Mouse (Mus musculus) liver, adult 2 months (tissue): ENCODE results near the gene Iqgap3. TPM values are rescaled to one million over a fixed set of nuclear protein-coding genes. Genes with fewer than 3 reads are reported as not detected.

ENCODE experiments used
- DNase-seq: peaks from one replicate; pipeline ENCODE4 v3.0.0-alpha.2; 2011; ENCODE audit warnings: low read depth, low spot score; ENCODE audit errors: extremely low read depth
- H3K27ac ChIP-seq: fragments of 200-500 bp; replicated peaks from 2 replicates; pipeline ENCODE4 v1.5.1; 2012; ENCODE audit warnings: low read depth, mild to moderate bottlenecking, control low read depth, inconsistent platforms, low read length; ENCODE audit not compliant: insufficient read depth
- H3K27me3 ChIP-seq: fragments of 200-500 bp; 2 replicates; pipeline ENCODE4 v1.6.1; 2012; ENCODE audit warnings: mild to moderate bottlenecking, moderate library complexity, low read length, inconsistent platforms; ENCODE audit not compliant: control insufficient read depth, insufficient read depth
- H3K36me3 ChIP-seq: fragments of 200-500 bp; 2 replicates; pipeline ENCODE4 v1.6.1; 2012; ENCODE audit warnings: low read length, inconsistent platforms; ENCODE audit not compliant: control insufficient read depth, insufficient read depth
- H3K4me1 ChIP-seq: fragments of 200-500 bp; 2 replicates; pipeline ENCODE4 v1.6.1; 2011; ENCODE audit warnings: low read length; ENCODE audit not compliant: control insufficient read depth, insufficient read depth
- H3K4me3 ChIP-seq: fragments of 200-500 bp; 2 replicates; pipeline ENCODE4 v1.5.1; 2011; ENCODE audit warnings: low read depth, mild to moderate bottlenecking, control low read depth, low read length, moderate library complexity; ENCODE audit not compliant: insufficient read depth
- H3K79me2 ChIP-seq: fragments of 200-500 bp; 2 replicates; pipeline ENCODE4 v1.6.1; 2012; ENCODE audit warnings: inconsistent platforms, mild to moderate bottlenecking, low read length, moderate library complexity; ENCODE audit not compliant: control insufficient read depth, insufficient read depth
- H3K9ac ChIP-seq: fragments of 200-500 bp; 2 replicates; pipeline ENCODE4 v1.6.1; 2012; ENCODE audit warnings: low read depth, mild to moderate bottlenecking, control low read depth, inconsistent platforms, low read length
- CTCF ChIP-seq: fragments of 200-500 bp; IDR thresholded peaks from 2 replicates; pipeline ENCODE4 v1.5.1; 2011; ENCODE audit warnings: low read depth, low read length, control low read depth
- POLR2A ChIP-seq: fragments of 200-500 bp; IDR thresholded peaks from 2 replicates; pipeline ENCODE4 v1.6.1; 2011; ENCODE audit warnings: low read length, control low read depth; ENCODE audit not compliant: insufficient read depth; ENCODE audit errors: extremely low read depth
- WGBS: fragments of 180-500 bp; shearing (Covaris S2); methylation state at CpG from one replicate; pipeline ENCODE4 v1.1.7; 2018; 5-methylcytosine and 5-hydroxymethylcytosine counted together
- polyA plus RNA-seq: library from polyadenylated mRNA; depleted of rRNA; stranded (reverse); fragments of >200 nt; gene quantifications from 2 replicates; pipeline ENCODE4 v1.2.3, GENCODE M21; 2012; rRNA removed
- total RNA-seq: library from RNA; depleted of rRNA; stranded (reverse); fragments of >200 nt; gene quantifications from 2 replicates; pipeline ENCODE4 v1.2.3, GENCODE M21; 2014; rRNA removed

Gene Iqgap3
- total and polyA plus RNA-seq, 2 experiments = 0.16 to 0.18 TPM

DNA sequence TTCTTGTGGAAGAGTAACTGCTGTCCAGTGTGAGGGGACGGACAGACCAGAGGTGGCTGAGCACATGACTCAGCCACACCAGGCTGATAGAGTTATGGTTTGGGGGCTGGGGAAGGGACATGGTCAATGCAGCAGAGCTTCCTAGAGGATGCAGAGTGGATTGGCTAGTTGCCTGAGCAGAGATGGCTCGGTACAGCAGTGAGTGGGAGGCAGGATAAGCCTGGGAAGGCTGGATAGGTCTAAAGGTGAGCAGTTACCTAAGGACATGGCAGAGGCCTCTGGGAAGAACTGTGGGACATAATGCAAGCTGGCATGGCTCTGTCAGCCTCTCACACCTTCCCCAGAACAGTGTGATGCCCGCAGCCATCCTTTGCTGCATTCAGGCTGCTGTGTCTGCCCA lies 82.1 kb downstream of the Iqgap3 start:
- TF ChIP-seq POLR2A (no peak), CTCF (no peak)
- Histone ChIP-seq H3K27ac (no peak overlapping the region), H3K4me1 (peaks cover 17% of the 10 kb centered on the region), H3K27me3 (no peaks in the 10 kb centered on the region), H3K9ac (no peak overlapping the region), H3K4me3 (no peak overlapping the region), H3K79me2 (peaks cover 6% of the 10 kb centered on the region; the same call in 1 of the 2 replicates), H3K36me3 (peaks cover 56% of the 10 kb centered on the region)
- DNase-seq = no peak
- 54% methylated on average over 3 of the region's 3 CpGs for WGBS

- Histone ChIP-seq H3K4me1 (peaks cover 17% of the 10 kb centered on the region), H3K4me3 (no peak overlapping the region), H3K27me3 (no peaks in the 10 kb centered on the region), H3K79me2 (peaks cover 3% of the 10 kb centered on the region; the same call in 1 of the 2 replicates), H3K9ac (no peak overlapping the region), H3K27ac (no peak overlapping the region), H3K36me3 (peaks cover 55% of the 10 kb centered on the region)
- no peak for TF ChIP-seq CTCF
- 87% methylated on average over 3 of the region's 3 CpGs for WGBS
- no peak for DNase-seq
Observed at GRCm38 (mm10) chr3:88164263-88164662, 82.5 kb downstream of the Iqgap3 start.

DNA sequence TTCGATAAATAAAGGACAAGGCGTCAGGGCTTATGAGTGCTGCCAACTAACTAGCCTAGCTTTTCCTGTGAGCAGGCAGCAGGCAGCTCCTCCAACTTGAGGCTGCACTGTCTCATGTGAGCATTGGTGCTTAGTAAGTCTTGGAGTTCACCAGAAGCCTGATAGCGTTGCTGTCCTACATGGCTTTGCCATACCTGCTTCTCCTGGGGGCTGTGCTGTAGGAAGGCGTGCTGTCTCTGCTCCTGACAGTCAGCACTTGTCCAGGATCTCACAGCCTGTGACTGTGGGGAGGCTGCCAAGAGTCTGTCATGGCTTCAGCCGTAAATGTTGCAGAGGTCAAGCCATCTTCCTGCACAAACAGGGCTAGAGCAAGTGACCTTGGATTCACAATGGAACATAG lies 84.3 kb downstream of the Iqgap3 start:
- DNase-seq = peak; percentile 81
- H3K36me3 ChIP-seq = peaks cover 41% of the 10 kb centered on the region
- H3K9ac ChIP-seq = no peak overlapping the region
- peaks cover 17% of the 10 kb centered on the region for H3K4me1 ChIP-seq
- 14% methylated on average over 5 of the region's 5 CpGs for WGBS
- H3K27ac ChIP-seq = peak overlapping the region; percentile 4
- H3K27me3 ChIP-seq = no peaks in the 10 kb centered on the region
- H3K4me3 ChIP-seq = no peak overlapping the region
- peaks cover 3% of the 10 kb centered on the region; the same call in 1 of the 2 replicates for H3K79me2 ChIP-seq
- TF ChIP-seq CTCF = no peak
- no peak for TF ChIP-seq POLR2A

GRCm38 (mm10) chr3:88170361-88170760 lies 88.6 kb downstream of the Iqgap3 start:
- no peaks in the 10 kb centered on the region for H3K27me3 ChIP-seq
- no peak for DNase-seq
- peaks cover 16% of the 10 kb centered on the region; the same call in 1 of the 2 replicates for H3K36me3 ChIP-seq
- H3K4me1 ChIP-seq = peaks cover 11% of the 10 kb centered on the region
- H3K9ac ChIP-seq = no peak overlapping the region
- H3K27ac ChIP-seq = no peak overlapping the region
- TF ChIP-seq POLR2A = no peak
- no peak for TF ChIP-seq CTCF
- 87% methylated on average over 5 of the region's 5 CpGs for WGBS
- H3K79me2 ChIP-seq = peaks cover 3% of the 10 kb centered on the region; the same call in 1 of the 2 replicates
- H3K4me3 ChIP-seq = no peak overlapping the region

Other genes with a start within 250 kb of the Iqgap3 start
- gene Sh2d2a, start 235.2 kb upstream of the Iqgap3 start, total RNA-seq = 0.09 and 0.20 TPM in 2 replicates
- 0.39 and 0.83 TPM in 2 replicates for gene Sh2d2a, start 235.2 kb upstream of the Iqgap3 start, polyA plus RNA-seq
- gene Prcc, start 196.4 kb upstream of the Iqgap3 start, total RNA-seq = 8.0 and 9.9 TPM in 2 replicates
- gene Prcc, start 196.4 kb upstream of the Iqgap3 start, polyA plus RNA-seq = 15.1 and 16.8 TPM in 2 replicates
- gene Hdgf, start 175.7 kb upstream of the Iqgap3 start, total RNA-seq = 58.8 and 64.5 TPM in 2 replicates
- 74.7 and 87.3 TPM in 2 replicates for gene Hdgf, start 175.7 kb upstream of the Iqgap3 start, polyA plus RNA-seq
- gene Mrpl24, start 162.5 kb upstream of the Iqgap3 start, total RNA-seq = 84.6 and 96.6 TPM in 2 replicates
- 35.3 and 37.9 TPM in 2 replicates for gene Mrpl24, start 162.5 kb upstream of the Iqgap3 start, polyA plus RNA-seq
- gene Isg20l2, start 151.7 kb upstream of the Iqgap3 start, total RNA-seq = 6.8 and 9.3 TPM in 2 replicates
- gene Isg20l2, start 151.7 kb upstream of the Iqgap3 start, polyA plus RNA-seq = 7.0 and 7.2 TPM in 2 replicates
- 5.3 and 6.2 TPM in 2 replicates for gene Rrnad1, start 151.3 kb upstream of the Iqgap3 start, total RNA-seq
- gene Rrnad1, start 151.3 kb upstream of the Iqgap3 start, polyA plus RNA-seq = 10.1 and 18.4 TPM in 2 replicates
- gene Crabp2, start 133.3 kb upstream of the Iqgap3 start, total RNA-seq = not detected in 2 replicates
- gene Crabp2, start 133.3 kb upstream of the Iqgap3 start, polyA plus RNA-seq = not detected in 2 replicates
- gene Nes, start 110.9 kb upstream of the Iqgap3 start, total RNA-seq = 0.65 and 0.74 TPM in 2 replicates
- gene Nes, start 110.9 kb upstream of the Iqgap3 start, polyA plus RNA-seq = 0.53 and 0.55 TPM in 2 replicates
- gene Bcan, start 81.7 kb upstream of the Iqgap3 start, total RNA-seq = 0.13 TPM in 1 of 2 replicates, not detected in the other
- not detected in 2 replicates for gene Bcan, start 81.7 kb upstream of the Iqgap3 start, polyA plus RNA-seq
- gene Hapln2, start 54.4 kb upstream of the Iqgap3 start, total RNA-seq = not detected in 2 replicates
- gene Hapln2, start 54.4 kb upstream of the Iqgap3 start, polyA plus RNA-seq = not detected in 2 replicates
- gene Gpatch4, start 38.9 kb upstream of the Iqgap3 start, total RNA-seq = 4.2 and 5.7 TPM in 2 replicates
- gene Gpatch4, start 38.9 kb upstream of the Iqgap3 start, polyA plus RNA-seq = 4.1 and 4.3 TPM in 2 replicates
- 99.6 and 105 TPM in 2 replicates for gene Naxe, start 23.5 kb upstream of the Iqgap3 start, total RNA-seq
- 84.1 and 94.0 TPM in 2 replicates for gene Naxe, start 23.5 kb upstream of the Iqgap3 start, polyA plus RNA-seq
- not detected in 2 replicates for gene Ttc24, start 3.7 kb upstream of the Iqgap3 start, total RNA-seq
- gene Ttc24, start 3.7 kb upstream of the Iqgap3 start, polyA plus RNA-seq = not detected in 2 replicates
- gene Mef2d, start 60.4 kb downstream of the Iqgap3 start, total RNA-seq = 3.7 and 6.2 TPM in 2 replicates
- 17.7 and 22.2 TPM in 2 replicates for gene Mef2d, start 60.4 kb downstream of the Iqgap3 start, polyA plus RNA-seq
- 11.9 and 24.6 TPM in 2 replicates for gene Rhbg, start 172.7 kb downstream of the Iqgap3 start, total RNA-seq
- 30.5 and 50.3 TPM in 2 replicates for gene Rhbg, start 172.7 kb downstream of the Iqgap3 start, polyA plus RNA-seq
- not detected in 2 replicates for gene Gm38392, start 205.2 kb downstream of the Iqgap3 start, total RNA-seq
- not detected in 2 replicates for gene Gm38392, start 205.2 kb downstream of the Iqgap3 start, polyA plus RNA-seq
- 4.3 and 6.0 TPM in 2 replicates for gene Tsacc, start 215.0 kb downstream of the Iqgap3 start, total RNA-seq
- 3.4 and 3.6 TPM in 2 replicates for gene Tsacc, start 215.0 kb downstream of the Iqgap3 start, polyA plus RNA-seq
- gene Cct3, start 215.1 kb downstream of the Iqgap3 start, total RNA-seq = 104 and 130 TPM in 2 replicates
- gene Cct3, start 215.1 kb downstream of the Iqgap3 start, polyA plus RNA-seq = 78.2 and 79.7 TPM in 2 replicates
- gene Glmp, start 243.1 kb downstream of the Iqgap3 start, total RNA-seq = 17.8 and 26.6 TPM in 2 replicates
- 136 and 154 TPM in 2 replicates for gene Glmp, start 243.1 kb downstream of the Iqgap3 start, polyA plus RNA-seq